Mouse (Mus musculus): ENCODE data around the gene Vsnl1. TPM values are rescaled to one million over a fixed set of nuclear protein-coding genes. Genes with fewer than 3 reads are reported as not detected.

The Vsnl1 gene
- under 1 TPM in 1 of 26 experiments, not detected in 25; 0.44 TPM for total RNA-seq (2018; cell fraction: chromatin; rRNA removed)
- not detected for total RNA-seq (2018; cell fraction: cytosol; rRNA removed)
- total RNA-seq (2018; cell fraction: nucleus; rRNA removed) = not detected
- not detected in 3 replicates for polyA plus RNA-seq (2018)

DNA sequence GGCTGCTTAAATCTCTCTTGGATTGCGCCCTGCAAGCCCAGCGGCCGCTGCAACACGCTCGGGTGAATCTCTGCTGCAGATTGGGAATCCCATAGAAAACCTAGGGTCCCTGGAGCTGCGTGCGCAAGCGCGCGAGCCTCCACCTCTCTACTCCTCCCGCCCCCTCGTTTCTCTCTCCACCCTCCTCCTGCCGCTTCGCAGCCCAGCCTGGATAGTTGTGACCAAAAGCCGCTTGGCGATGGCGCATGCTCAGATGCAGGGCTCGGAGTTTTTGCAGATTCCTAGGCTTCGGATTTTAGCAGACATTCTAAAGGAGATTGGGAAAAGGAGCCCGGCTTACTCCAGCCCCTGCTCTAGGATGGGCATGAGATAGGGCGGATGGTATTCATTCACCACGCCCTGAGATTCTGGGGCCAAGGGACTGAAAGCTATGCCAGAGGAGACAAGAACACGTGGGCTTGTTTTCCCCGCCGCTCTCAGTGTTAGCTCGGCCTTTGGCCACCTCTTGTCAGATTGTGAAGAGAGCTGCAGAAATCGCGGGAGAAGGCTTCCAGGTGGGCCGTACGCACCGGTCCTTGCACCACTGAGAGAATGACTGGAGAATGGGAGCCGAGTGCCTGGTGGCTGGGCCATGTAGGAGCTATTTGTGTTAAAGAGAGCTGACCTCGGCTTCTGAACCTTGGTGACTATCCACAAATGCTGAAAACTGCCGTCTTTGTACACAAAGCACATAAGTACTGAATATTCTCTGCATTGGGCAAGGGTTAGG lies at the start of gene Vsnl1:
Vsnl1 (minus strand) TSS at position 117 of the 769 bp plus-strand sequence.
- WGBS (ENCODE audit: missing documents) = 8% methylated on average over 29 of the region's 34 CpGs

GRCm38 (mm10) chr12:11456632-11457031 lies 20.2 kb upstream of the Vsnl1 start:
- no peaks in the 10 kb centered on the region for H3K79me2 ChIP-seq (ENCODE audit: inconsistent target)
- 76% methylated on average over 4 of the region's 4 CpGs for whole genome bisulfite sequencing (ENCODE audit: missing documents)
- no peaks in the 10 kb centered on the region for H3K36me3 ChIP-seq (ENCODE audit: inconsistent target)
- no peak overlapping the region for H3K4me3 ChIP-seq (ENCODE audit: inconsistent target)
- H3K27ac ChIP-seq = no peak overlapping the region

More for the DNA sequence above, at the start of gene Vsnl1:
- Histone ChIP-seq H3K36me3 (ENCODE audit: inconsistent target) (no peaks in the 10 kb centered on the region), H3K27ac (no peak within 1 kb of the TSS), H3K79me2 (ENCODE audit: inconsistent target) (no peaks in the 10 kb centered on the region), H3K4me3 (ENCODE audit: inconsistent target) (no peak within 1 kb of the TSS)

DNA sequence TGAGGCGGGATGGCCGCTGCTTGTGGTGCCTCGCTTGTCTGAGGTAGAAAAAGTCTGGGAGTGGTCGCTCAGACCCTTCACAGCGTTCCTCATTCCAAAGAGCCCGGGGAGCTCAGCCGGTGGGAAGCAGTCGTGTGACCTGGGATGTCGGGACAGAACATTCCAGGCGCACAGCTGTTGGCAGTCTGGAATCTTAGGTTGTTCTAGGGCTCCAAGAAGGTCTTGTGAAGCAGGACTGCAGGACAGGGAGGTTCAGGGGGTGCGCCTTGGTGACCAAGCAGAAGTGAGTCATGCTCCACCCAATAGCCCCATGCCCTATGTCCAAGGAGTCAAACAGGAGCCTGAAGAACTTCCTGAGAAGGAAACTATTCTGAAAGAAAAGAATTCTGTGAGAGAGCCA lies 19.8 kb upstream of the Vsnl1 start:
- WGBS (ENCODE audit: missing documents) = 8% methylated on average over 11 of the region's 11 CpGs
- no peak overlapping the region for H3K27ac ChIP-seq
- no peak overlapping the region for H3K4me3 ChIP-seq (ENCODE audit: inconsistent target)
- no peaks in the 10 kb centered on the region for H3K36me3 ChIP-seq (ENCODE audit: inconsistent target)
- H3K79me2 ChIP-seq (ENCODE audit: inconsistent target) = no peaks in the 10 kb centered on the region

DNA sequence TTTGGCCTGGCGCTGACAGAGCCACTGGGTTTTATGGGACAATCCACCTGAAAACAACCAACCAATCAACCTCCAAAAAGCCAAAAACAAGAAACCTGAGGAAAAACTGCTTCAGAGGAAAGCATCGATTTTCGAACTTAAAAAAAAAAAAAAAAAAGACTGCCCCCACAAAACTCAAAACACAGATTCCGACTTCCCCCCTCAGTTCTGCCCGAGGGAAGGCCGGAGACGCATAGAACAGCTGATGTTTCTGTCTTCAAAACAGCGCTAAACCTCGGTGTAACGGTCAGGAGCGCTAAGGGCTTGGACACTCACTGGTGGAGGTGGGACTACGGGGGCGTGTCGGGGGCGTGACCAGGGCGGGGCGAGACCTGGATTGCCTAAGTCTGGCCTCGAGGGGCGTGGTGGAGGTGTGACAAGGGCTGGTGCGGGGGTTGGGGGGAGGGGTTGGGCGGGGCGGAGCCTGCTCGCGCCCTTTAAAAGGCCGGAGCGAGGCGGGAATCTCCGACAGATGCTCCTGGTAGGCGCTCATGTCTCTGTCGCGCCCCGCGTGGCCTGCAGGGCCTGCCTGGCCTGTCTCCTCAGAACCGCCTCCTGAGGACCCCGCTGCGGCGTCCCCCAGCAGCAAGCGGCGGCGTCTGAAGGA lies 19.3 kb upstream of the Vsnl1 start, which contains the start of gene Rad51ap2:
Rad51ap2 (plus strand) TSS at position 531 of the 646 bp plus-strand sequence.
- Histone ChIP-seq H3K4me3 (ENCODE audit: inconsistent target) (no peak within 1 kb of the TSS), H3K27ac (no peak within 1 kb of the TSS), H3K36me3 (ENCODE audit: inconsistent target) (no peaks in the 10 kb centered on the region), H3K79me2 (ENCODE audit: inconsistent target) (no peaks in the 10 kb centered on the region)
- 2% methylated on average over 40 of the region's 40 CpGs for WGBS (ENCODE audit: missing documents)

DNA sequence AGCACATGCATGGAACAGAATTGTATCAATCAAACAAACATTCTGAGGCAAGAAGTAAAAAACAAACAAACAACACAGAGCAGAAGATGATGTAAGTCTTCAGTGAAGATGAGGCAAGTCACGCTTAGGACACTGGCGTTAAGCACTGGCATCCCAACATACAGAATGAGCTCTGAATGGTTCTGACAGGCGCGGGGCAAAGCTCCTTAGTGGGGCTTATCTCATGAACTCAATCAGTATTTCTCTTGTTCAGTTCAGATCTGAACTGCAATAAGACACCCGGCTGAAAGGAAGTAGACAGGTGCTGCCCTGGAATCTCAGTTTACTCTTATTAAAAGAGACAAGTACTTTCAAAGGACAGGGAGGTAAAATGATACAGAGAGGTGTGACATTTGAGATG lies 17.7 kb upstream of the Vsnl1 start:
- WGBS (ENCODE audit: missing documents) = 65% methylated on average over 5 of the region's 5 CpGs

DNA sequence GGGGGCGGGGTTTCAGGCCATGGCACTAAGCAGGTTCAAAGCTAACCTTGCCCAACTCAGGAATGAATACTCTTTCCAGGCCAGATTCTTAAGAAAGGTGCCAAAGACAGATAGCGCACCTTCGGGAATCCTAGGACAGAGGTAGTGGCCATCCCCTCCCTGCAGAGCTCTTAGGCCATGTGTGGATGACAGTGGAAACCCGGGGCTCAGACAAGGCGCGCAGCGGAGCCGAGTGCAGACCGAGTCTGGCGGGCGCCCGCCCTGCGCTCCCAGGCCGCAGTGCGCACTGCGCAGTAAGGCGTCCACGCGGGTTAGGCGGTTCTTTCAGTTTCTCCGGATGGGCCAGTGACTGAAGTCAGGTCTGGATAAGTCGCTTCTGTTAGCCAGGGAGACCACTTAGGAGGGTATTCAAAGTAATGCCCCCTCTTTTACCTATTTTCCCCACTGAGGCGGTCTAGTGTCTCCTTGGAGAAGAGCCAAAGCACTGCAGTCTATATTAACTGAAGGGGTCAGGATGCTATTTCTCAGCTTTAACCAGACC lies 1.6 kb upstream of the Vsnl1 start:
- no peak overlapping the region for H3K4me3 ChIP-seq (ENCODE audit: inconsistent target)
- H3K36me3 ChIP-seq (ENCODE audit: inconsistent target) = no peaks in the 10 kb centered on the region
- H3K79me2 ChIP-seq (ENCODE audit: inconsistent target) = no peaks in the 10 kb centered on the region
- H3K27ac ChIP-seq = no peak overlapping the region
- WGBS (ENCODE audit: missing documents) = 31% methylated on average over 22 of the region's 23 CpGs

More for the DNA sequence above, 17.7 kb upstream of the Vsnl1 start:
- Histone ChIP-seq H3K36me3 (ENCODE audit: inconsistent target) (no peaks in the 10 kb centered on the region), H3K4me3 (ENCODE audit: inconsistent target) (no peak overlapping the region), H3K27ac (no peak overlapping the region), H3K79me2 (ENCODE audit: inconsistent target) (no peaks in the 10 kb centered on the region)

DNA sequence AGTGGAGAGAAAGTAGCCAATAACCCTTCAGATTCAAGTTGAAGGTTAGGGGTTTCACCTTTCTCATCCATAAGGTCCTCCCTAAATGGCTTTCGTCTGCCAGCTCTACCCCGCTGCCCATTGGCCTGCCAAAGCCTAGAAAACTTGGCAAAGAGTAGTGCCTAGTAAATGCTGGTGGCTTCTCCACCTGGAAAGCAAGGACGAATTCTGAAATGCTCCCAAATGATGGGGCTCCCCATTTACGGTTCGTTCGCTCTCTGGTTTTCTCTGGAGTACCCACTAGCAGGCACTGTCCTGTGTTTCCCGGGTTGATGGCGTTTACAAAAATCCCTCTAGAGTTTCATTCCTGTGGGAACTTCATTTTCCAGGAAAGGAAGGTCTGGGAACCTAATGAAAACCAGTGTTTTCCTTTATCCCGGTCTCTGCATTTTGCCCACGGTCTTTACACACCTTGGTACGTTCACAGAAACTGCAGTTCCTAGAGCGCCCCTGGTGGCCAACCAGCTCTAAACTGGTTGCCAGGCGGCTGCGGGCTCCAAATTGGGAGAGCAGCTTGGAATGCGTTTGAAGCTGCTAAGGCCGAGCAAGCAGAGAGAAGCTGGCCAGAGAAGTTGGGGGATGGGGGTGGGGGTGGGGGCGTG lies 973 bp upstream of the Vsnl1 start:
- Histone ChIP-seq H3K27ac (no peak overlapping the region), H3K4me3 (ENCODE audit: inconsistent target) (no peak overlapping the region), H3K79me2 (ENCODE audit: inconsistent target) (no peaks in the 10 kb centered on the region), H3K36me3 (ENCODE audit: inconsistent target) (no peaks in the 10 kb centered on the region)
- WGBS (ENCODE audit: missing documents) = 24% methylated on average over 14 of the region's 17 CpGs

GRCm38 (mm10) chr12:11436023-11436350 lies 426 bp downstream of the Vsnl1 start:
- Histone ChIP-seq H3K79me2 (ENCODE audit: inconsistent target) (no peaks in the 10 kb centered on the region), H3K4me3 (ENCODE audit: inconsistent target) (no peak overlapping the region), H3K27ac (no peak overlapping the region), H3K36me3 (ENCODE audit: inconsistent target) (no peaks in the 10 kb centered on the region)
- WGBS (ENCODE audit: missing documents) = 8% methylated on average over 12 of the region's 12 CpGs

- Histone ChIP-seq H3K27ac (no peak overlapping the region), H3K79me2 (ENCODE audit: inconsistent target) (no peaks in the 10 kb centered on the region), H3K36me3 (ENCODE audit: inconsistent target) (no peaks in the 10 kb centered on the region), H3K4me3 (ENCODE audit: inconsistent target) (no peak overlapping the region)
- WGBS (ENCODE audit: missing documents) = 20% methylated on average over 15 of the region's 15 CpGs
These were observed 979 bp downstream of the Vsnl1 start for GRCm38 (mm10) chr12:11435246-11436022.

- no peaks in the 10 kb centered on the region for H3K79me2 ChIP-seq (ENCODE audit: inconsistent target)
- no peaks in the 10 kb centered on the region for H3K36me3 ChIP-seq (ENCODE audit: inconsistent target)
- 75% methylated on average over 8 of the region's 8 CpGs for WGBS (ENCODE audit: missing documents)
- H3K4me3 ChIP-seq (ENCODE audit: inconsistent target) = no peak overlapping the region
- no peak overlapping the region for H3K27ac ChIP-seq
These were observed 2.0 kb downstream of the Vsnl1 start for GRCm38 (mm10) chr12:11434446-11434845.

DNA sequence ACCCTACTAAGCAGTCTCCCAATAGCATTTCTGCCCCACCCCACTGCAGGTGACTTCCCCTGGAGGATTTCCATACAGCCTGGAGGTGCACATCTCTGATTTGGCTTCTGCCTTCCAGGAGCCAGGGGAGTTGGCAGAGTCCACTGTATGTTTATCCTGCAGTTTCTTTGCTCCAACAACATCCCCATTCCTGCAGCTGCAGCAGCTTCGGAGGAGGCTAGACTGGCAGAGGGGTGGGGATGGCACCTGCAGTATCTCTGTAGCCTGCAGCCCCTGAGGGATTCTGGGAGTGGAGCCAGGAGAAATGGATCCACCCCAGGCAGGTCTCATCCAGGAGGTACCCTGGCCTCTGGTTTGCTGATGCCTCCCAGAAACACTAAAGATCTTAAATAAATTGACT lies 2.7 kb downstream of the Vsnl1 start:
- WGBS (ENCODE audit: missing documents) = 70% methylated on average over 1 of the region's 1 CpGs
- H3K79me2 ChIP-seq (ENCODE audit: inconsistent target) = no peaks in the 10 kb centered on the region
- no peaks in the 10 kb centered on the region for H3K36me3 ChIP-seq (ENCODE audit: inconsistent target)
- no peak overlapping the region for H3K27ac ChIP-seq
- no peak overlapping the region for H3K4me3 ChIP-seq (ENCODE audit: inconsistent target)

GRCm38 (mm10) chr12:11433126-11433525 lies 3.3 kb downstream of the Vsnl1 start:
- no peak overlapping the region for H3K4me3 ChIP-seq (ENCODE audit: inconsistent target)
- H3K36me3 ChIP-seq (ENCODE audit: inconsistent target) = no peaks in the 10 kb centered on the region
- H3K79me2 ChIP-seq (ENCODE audit: inconsistent target) = no peaks in the 10 kb centered on the region
- no peak overlapping the region for H3K27ac ChIP-seq
- WGBS (ENCODE audit: missing documents) = 86% methylated on average over 1 of the region's 1 CpGs

- H3K4me3 ChIP-seq (ENCODE audit: inconsistent target) = no peak overlapping the region
- H3K36me3 ChIP-seq (ENCODE audit: inconsistent target) = no peaks in the 10 kb centered on the region
- H3K79me2 ChIP-seq (ENCODE audit: inconsistent target) = no peaks in the 10 kb centered on the region
- WGBS (ENCODE audit: missing documents) = 69% methylated on average over 4 of the region's 4 CpGs
- H3K27ac ChIP-seq = no peak overlapping the region
These were observed 9.0 kb downstream of the Vsnl1 start for GRCm38 (mm10) chr12:11427396-11427795.

- WGBS (ENCODE audit: missing documents) = 88% methylated on average over 6 of the region's 6 CpGs
- Histone ChIP-seq H3K79me2 (ENCODE audit: inconsistent target) (no peaks in the 10 kb centered on the region), H3K36me3 (ENCODE audit: inconsistent target) (no peaks in the 10 kb centered on the region), H3K4me3 (ENCODE audit: inconsistent target) (no peak overlapping the region), H3K27ac (no peak overlapping the region)
These were observed 18.3 kb downstream of the Vsnl1 start for GRCm38 (mm10) chr12:11418112-11418511.
